Comparison of ENCODE assay signal across 8 mouse cellular contexts in genomic region chr17:66232891-66233421, GRCm38 (mm10).
DNase-seq lines count a peak whose midpoint lies in the region; ATAC-seq and TF ChIP-seq lines count a peak whose summit lies in the region.

No protein-coding gene starts in this region.

- WGBS in hindbrain, embryonic 10.5 days, result 67% methylated on average over 18 of the region's 18 CpGs
- 56% methylated on average over 17 of the region's 18 CpGs for WGBS in hindbrain, embryonic 11.5 days
- 62% methylated on average over 18 of the region's 18 CpGs for WGBS in stomach, embryonic 16.5 days
- 53% methylated on average over 18 of the region's 18 CpGs for WGBS in stomach, postnatal 0 days
- 41% methylated on average over 18 of the region's 18 CpGs for WGBS in heart, embryonic 15.5 days

- H3K4me2 ChIP-seq in hindbrain, embryonic 11.5 days (replicated peaks; ENCODE audit: low read depth, low read length), result no peak overlapping the region
- peak overlapping the region; percentile 34; the same call in 1 of the 2 replicates for H3K4me2 ChIP-seq in stomach, embryonic 16.5 days (ENCODE audit: low read depth, low read length)
- no peak overlapping the region for H3K4me2 ChIP-seq in stomach, postnatal 0 days (replicated peaks; ENCODE audit: low read depth)
- H3K4me2 ChIP-seq in heart, embryonic 15.5 days, result peak overlapping the region; percentile 52

- H3K27me3 ChIP-seq in hindbrain, embryonic 10.5 days (ENCODE audit: insufficient read depth, poor library complexity, severe bottlenecking), result 0 out of 2 replicates have a peak, but pooled peaks cover 2% of the 10 kb centered on the region
- H3K27me3 ChIP-seq in hindbrain, embryonic 11.5 days (ENCODE audit: control insufficient read depth, insufficient read depth, low read length), result no peaks in the 10 kb centered on the region
- H3K27me3 ChIP-seq in stomach, embryonic 16.5 days (ENCODE audit: control insufficient read depth, insufficient read depth, low read length), result no peaks in the 10 kb centered on the region
- H3K27me3 ChIP-seq in stomach, postnatal 0 days (ENCODE audit: control insufficient read depth, insufficient read depth, low read length), result no peaks in the 10 kb centered on the region
- H3K27me3 ChIP-seq in heart, embryonic 15.5 days, result peaks cover 11% of the 10 kb centered on the region

- H3K27ac ChIP-seq in hindbrain, embryonic 10.5 days, result peak overlapping the region; percentile 24; the same call in 1 of the 2 replicates
- H3K27ac ChIP-seq in hindbrain, embryonic 11.5 days (ENCODE audit: low read depth, low read length), result no peak overlapping the region
- no peak overlapping the region for H3K27ac ChIP-seq in stomach, embryonic 16.5 days (ENCODE audit: low read length)
- no peak overlapping the region for H3K27ac ChIP-seq in stomach, postnatal 0 days (replicated peaks)
- H3K27ac ChIP-seq in heart, embryonic 15.5 days, result no peak overlapping the region

- TF ChIP-seq EP300 in stomach, postnatal 0 days (optimal IDR thresholded peaks at IDR 0.05), result no peak

- no peaks in the 10 kb centered on the region for H3K36me3 ChIP-seq in hindbrain, embryonic 10.5 days
- H3K36me3 ChIP-seq in hindbrain, embryonic 11.5 days (ENCODE audit: control insufficient read depth, insufficient read depth, low read length), result no peaks in the 10 kb centered on the region
- no peaks in the 10 kb centered on the region for H3K36me3 ChIP-seq in stomach, embryonic 16.5 days (ENCODE audit: control insufficient read depth, insufficient read depth, low read length)
- H3K36me3 ChIP-seq in stomach, postnatal 0 days (ENCODE audit: control insufficient read depth, insufficient read depth, low read length), result no peaks in the 10 kb centered on the region
- H3K36me3 ChIP-seq in heart, embryonic 15.5 days, result no peaks in the 10 kb centered on the region

- H3K4me1 ChIP-seq in hindbrain, embryonic 10.5 days (replicated peaks), result peaks cover 28% of the 10 kb centered on the region
- H3K4me1 ChIP-seq in hindbrain, embryonic 11.5 days (replicated peaks; ENCODE audit: control insufficient read depth, insufficient read depth, low read length), result no peaks in the 10 kb centered on the region
- H3K4me1 ChIP-seq in stomach, embryonic 16.5 days (ENCODE audit: control insufficient read depth, insufficient read depth, low read length), result peaks cover 4% of the 10 kb centered on the region; the same call in 1 of the 2 replicates
- H3K4me1 ChIP-seq in stomach, postnatal 0 days (replicated peaks; ENCODE audit: control insufficient read depth, insufficient read depth), result no peaks in the 10 kb centered on the region
- H3K4me1 ChIP-seq in heart, embryonic 15.5 days (replicated peaks), result peaks cover 5% of the 10 kb centered on the region

- no peak for TF ChIP-seq CTCF in stomach, postnatal 0 days (IDR thresholded peaks at IDR 0.05; ENCODE audit: low read depth)

- no peak overlapping the region for H3K9ac ChIP-seq in hindbrain, embryonic 11.5 days (ENCODE audit: low read depth, low read length)
- no peak overlapping the region for H3K9ac ChIP-seq in stomach, embryonic 16.5 days (ENCODE audit: low read length)
- no peak overlapping the region for H3K9ac ChIP-seq in stomach, postnatal 0 days (ENCODE audit: low read length)
- H3K9ac ChIP-seq in heart, embryonic 15.5 days, result no peak overlapping the region

- DNase-seq in hindbrain, embryonic 10.5 days (ENCODE audit: low spot score), result no peak
- DNase-seq in hindbrain, embryonic 11.5 days (ENCODE audit: low spot score), result no peak
- no peak for DNase-seq in stomach, postnatal 0 days (ENCODE audit: low spot score)
- no peak for DNase-seq in T-cell, adult 2 months (ENCODE audit: low spot score)
- no peak for DNase-seq in urinary bladder, postnatal 10 days (ENCODE audit: low spot score)

- ATAC-seq in hindbrain, embryonic 11.5 days (ENCODE audit: low FRiP score), result no peak
- no peak for ATAC-seq in stomach, embryonic 16.5 days (ENCODE audit: insufficient read depth, low FRiP score)
- no peak for ATAC-seq in stomach, postnatal 0 days (ENCODE audit: low FRiP score, low TSS enrichment)
- 0 out of 2 replicates have a peak, but pooled peaks have one; percentile 10 for ATAC-seq in heart, embryonic 15.5 days (replicated peaks; ENCODE audit: insufficient number of reproducible peaks, insufficient read depth, low FRiP score, low read depth)
- no peak for ATAC-seq in inflammation-experienced regulatory T-cells, adult 6 months

- H3K4me3 ChIP-seq in hindbrain, embryonic 10.5 days, result no peak overlapping the region
- H3K4me3 ChIP-seq in hindbrain, embryonic 11.5 days (ENCODE audit: low read depth, low read length), result no peak overlapping the region
- H3K4me3 ChIP-seq in stomach, embryonic 16.5 days (replicated peaks; ENCODE audit: low read length), result no peak overlapping the region
- no peak overlapping the region for H3K4me3 ChIP-seq in stomach, postnatal 0 days (ENCODE audit: low read depth, low read length)
- H3K4me3 ChIP-seq in heart, embryonic 15.5 days, result peak overlapping the region; percentile 20

- H3K9me3 ChIP-seq in hindbrain, embryonic 10.5 days, result no peaks in the 10 kb centered on the region
- H3K9me3 ChIP-seq in hindbrain, embryonic 11.5 days (ENCODE audit: control insufficient read depth, low read length), result no peaks in the 10 kb centered on the region
- no peaks in the 10 kb centered on the region for H3K9me3 ChIP-seq in stomach, embryonic 16.5 days (replicated peaks; ENCODE audit: control insufficient read depth, low read length)
- H3K9me3 ChIP-seq in stomach, postnatal 0 days (ENCODE audit: control insufficient read depth, low read length), result no peaks in the 10 kb centered on the region
- no peaks in the 10 kb centered on the region for H3K9me3 ChIP-seq in heart, embryonic 15.5 days (replicated peaks)

Comparison
In these comparisons a context has a peak if more than half of its experiments do, and no peak if none do; other contexts are left out.
1. H3K4me2 ChIP-seq: peak in stomach, embryonic 16.5 days (single experiment) and heart, embryonic 15.5 days (single experiment); none in hindbrain, embryonic 11.5 days (single experiment) and stomach, postnatal 0 days (single experiment).